Mouse (Mus musculus) gastrocnemius, adult 2 months (tissue): ENCODE results near the gene Ilf3. TPM values are rescaled to one million over a fixed set of nuclear protein-coding genes. Genes with fewer than 3 reads are reported as not detected.
A peak's percentile ranks its signal among the peaks of the same experiment; 100 is the strongest.

Source experiments
- DNase-seq: peaks from one replicate; pipeline ENCODE4 v3.0.0; 2022
- H3K27ac ChIP-seq: fragments of 200-600 bp; 2 replicates; pipeline ENCODE4 v1.8.1; 2022; ENCODE audit warnings: mild to moderate bottlenecking
- H3K4me3 ChIP-seq: fragments of 200-600 bp; 2 replicates; pipeline ENCODE4 v1.8.1; 2022; ENCODE audit warnings: mild to moderate bottlenecking, moderate library complexity
- CTCF ChIP-seq: fragments of 200-600 bp; IDR thresholded peaks from 2 replicates; pipeline ENCODE4 v1.8.1; 2022; ENCODE audit warnings: antibody characterized with exemption, mild to moderate bottlenecking, moderate library complexity
- intact Hi-C: fragments of 180-260 bp; cut with DNase I; formaldehyde crosslinking; loops from one replicate; pipeline ENCODE4 v1.15.1; 2025
- total RNA-seq, 2 experiments: library from RNA; stranded (reverse); gene quantifications; 2 replicates each; pipeline ENCODE4 v1.2.3; 2021

Gene Ilf3
- total RNA-seq, 2 experiments from 2014 or later: 21.2 to 25.2 TPM

GRCm38 (mm10) chr9:21454556-21454955 lies 86.9 kb downstream of the Ilf3 start:
- peak overlapping the region; percentile 40; the same call in 1 of the 2 replicates for H3K27ac ChIP-seq
- no peak for TF ChIP-seq CTCF
- no peak overlapping the region for H3K4me3 ChIP-seq
- intact Hi-C loops: no loop called here
- DNase-seq: no peak

Other genes starting within 250 kb of the Ilf3 start
- 1 to 10 TPM; 4.4 to 5.9 TPM for gene Tyk2, start 236.6 kb upstream of the Ilf3 start, total RNA-seq
- 100 to 1,000 TPM; 116 to 139 TPM for gene Cdc37, start 217.9 kb upstream of the Ilf3 start, total RNA-seq
- 10 to 100 TPM; 39.0 to 66.8 TPM for gene Pde4a, start 202.2 kb upstream of the Ilf3 start, total RNA-seq
- gene Keap1, start 128.5 kb upstream of the Ilf3 start, total RNA-seq: 10 to 100 TPM; 51.3 to 62.3 TPM
- under 1 TPM; 0.15 to 0.33 TPM for gene S1pr5, start 119.4 kb upstream of the Ilf3 start, total RNA-seq
- 10 to 100 TPM; 68.0 to 77.4 TPM for gene Atg4d, start 102.6 kb upstream of the Ilf3 start, total RNA-seq
- 10 to 100 TPM; 11.0 to 12.6 TPM for gene Kri1, start 79.9 kb upstream of the Ilf3 start, total RNA-seq
- gene Cdkn2d, start 76.5 kb upstream of the Ilf3 start, total RNA-seq: 1 to 10 TPM; 8.6 to 9.1 TPM
- gene Ap1m2, start 55.5 kb upstream of the Ilf3 start, total RNA-seq: not detected
- gene Slc44a2, start 47.2 kb upstream of the Ilf3 start, total RNA-seq: 100 to 1,000 TPM; 168 to 178 TPM
- gene Qtrt1, start 44.0 kb downstream of the Ilf3 start, total RNA-seq: 1 to 10 TPM; 7.0 to 8.4 TPM
- 10 to 100 TPM; 38.2 to 41.8 TPM for gene Dnm2, start 57.0 kb downstream of the Ilf3 start, total RNA-seq
- gene Tmed1, start 142.4 kb downstream of the Ilf3 start, total RNA-seq: 10 to 100 TPM; 28.9 to 35.8 TPM
- gene AB124611, start 158.3 kb downstream of the Ilf3 start, total RNA-seq: 1 to 10 TPM in 1 of 2 experiments, under 1 TPM in 1; 0.74 to 1.3 TPM
- gene Carm1, start 179.0 kb downstream of the Ilf3 start, total RNA-seq: 10 to 100 TPM; 54.6 to 57.2 TPM
- gene Timm29, start 224.9 kb downstream of the Ilf3 start, total RNA-seq: 10 to 100 TPM; 44.1 to 48.3 TPM
- gene Yipf2, start 225.0 kb downstream of the Ilf3 start, total RNA-seq: 1 to 10 TPM; 5.8 to 6.9 TPM
- gene Smarca4, start 248.3 kb downstream of the Ilf3 start, total RNA-seq: 10 to 100 TPM; 39.0 to 40.7 TPM